Mouse (Mus musculus): ENCODE results near the gene Fzr1. TPM values are rescaled to one million over a fixed set of nuclear protein-coding genes. Genes with fewer than 3 reads are reported as not detected.

Fzr1 gene
- total and polyA plus RNA-seq, 3 experiments: 33.1 to 75.4 (median 44.5) TPM

DNA sequence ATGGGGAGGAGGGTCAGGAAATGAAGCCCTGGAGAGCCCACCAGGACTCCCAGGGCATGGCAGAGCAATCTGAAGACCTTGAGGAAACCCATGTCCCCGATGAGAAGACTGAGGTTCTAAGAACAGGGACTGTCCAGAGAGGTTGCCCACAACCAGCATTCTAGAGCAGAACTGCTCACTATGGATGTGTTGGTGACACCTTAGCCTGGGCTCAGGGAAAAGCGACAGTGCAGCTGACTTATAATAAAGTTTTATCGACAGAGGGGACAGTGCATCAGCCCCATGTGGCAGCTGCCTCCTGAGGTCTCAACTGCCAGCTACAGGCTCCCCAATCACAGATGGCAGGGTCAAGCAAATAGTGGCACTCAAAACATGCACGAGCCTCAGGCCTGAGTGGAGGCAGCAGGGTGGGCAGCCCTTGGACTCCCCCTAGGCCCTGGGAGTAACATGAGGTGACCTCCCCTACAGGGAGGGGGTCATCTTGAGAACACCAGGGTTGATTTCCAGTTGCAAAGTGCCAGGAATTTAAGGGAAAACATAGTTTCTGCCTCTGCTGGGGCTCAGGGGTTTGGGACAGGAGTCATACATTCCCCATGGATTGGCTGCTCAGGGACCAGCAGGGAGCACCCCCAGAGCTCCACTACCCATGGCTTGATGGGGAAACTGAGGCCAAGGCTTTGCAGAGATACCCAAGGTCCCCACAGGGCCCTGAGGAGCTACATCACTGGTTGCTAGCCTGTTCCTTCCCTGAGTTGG, 42.9 kb upstream of the Fzr1 start:
- Histone ChIP-seq H3K4me3 (replicated peaks in 1 of 3; ENCODE audit: low read depth in 2 of 3, low read length in 2 of 3, poor library complexity in 1 of 3) (no peak overlapping the region), H3K27ac (ENCODE audit: insufficient read depth, low read depth) (no peak overlapping the region), H3K27me3 (replicated peaks) (peaks cover 8% of the 10 kb centered on the region), H3K79me2 (replicated peaks; ENCODE audit: control insufficient read depth, extremely low read depth, insufficient read depth, poor library complexity, severe bottlenecking) (peaks cover 22% of the 10 kb centered on the region), H3K36me3 (replicated peaks in 1 of 2; ENCODE audit: control insufficient read depth in 1 of 2, insufficient read depth in 1 of 2, low read length in 1 of 2) (peaks cover 25 to 36% of the 10 kb centered on the region in 2 experiments), H3K9ac (ENCODE audit: insufficient read depth, low read depth) (no peak overlapping the region), H3K4me2 (ENCODE audit: insufficient read depth, low read depth, poor library complexity, severe bottlenecking) (no peak overlapping the region), H3K9me3 (replicated peaks; ENCODE audit: low read length) (no peaks in the 10 kb centered on the region), H3K4me1 (ENCODE audit: control insufficient read depth in 1 of 2, insufficient read depth in 2 of 2) (peaks cover 8 to 22% of the 10 kb centered on the region in 2 experiments)
- TF ChIP-seq RAD21 (IDR thresholded peaks at IDR 0.05; ENCODE audit: low read depth, low read length) (no peak), MAFK (IDR thresholded peaks at IDR 0.05; ENCODE audit: insufficient replicate concordance, low read length) (no peak), MAX (IDR thresholded peaks at IDR 0.05; ENCODE audit: low read length) (no peak), TBP (conservative IDR thresholded peaks at IDR 0.05; ENCODE audit: low read depth, low read length) (no peak), JUND (conservative IDR thresholded peaks at IDR 0.05; ENCODE audit: low read depth, low read length) (no peak), HCFC1 (IDR thresholded peaks at IDR 0.05; ENCODE audit: low read depth, low read length) (no peak), UBTF (IDR thresholded peaks at IDR 0.05; ENCODE audit: low read depth, low read length) (no peak), ZC3H11A (IDR thresholded peaks at IDR 0.05; ENCODE audit: low read depth, low read length) (no peak), MXI1 (IDR thresholded peaks at IDR 0.05; ENCODE audit: low read depth, low read length) (no peak), GABPA (IDR thresholded peaks at IDR 0.05; ENCODE audit: insufficient replicate concordance, low read depth, low read length) (no peak), EP300 (IDR thresholded peaks at IDR 0.05; ENCODE audit: low read length) (no peak), BHLHE40 (IDR thresholded peaks at IDR 0.05; ENCODE audit: low read depth, low read length) (no peak), ZNF384 (IDR thresholded peaks at IDR 0.05; ENCODE audit: low read depth, low read length) (no peak), USF2 (conservative IDR thresholded peaks at IDR 0.05; ENCODE audit: low read depth, low read length) (no peak), POLR2AphosphoS2 (IDR thresholded peaks at IDR 0.05; ENCODE audit: low read depth, low read length) (no peak)
- DNase-seq (ENCODE audit: extremely low read depth): no peak
- dilution Hi-C loops (cut with MboI; ENCODE audit: extremely low pct_ligation_motif_present, extremely low pct_unique_long_range_greater_than_20kb, low sequenced_read_pairs) (no loop called here), in situ Hi-C loops (cut with MboI; ENCODE audit: low pct_ligation_motif_present, low pct_unique_long_range_greater_than_20kb, low sequenced_read_pairs) (no loop called here)

- Histone ChIP-seq H3K4me3 (replicated peaks in 1 of 3; ENCODE audit: low read depth in 2 of 3, low read length in 2 of 3, poor library complexity in 1 of 3) (no peak overlapping the region), H3K36me3 (replicated peaks in 1 of 2; ENCODE audit: control insufficient read depth in 1 of 2, insufficient read depth in 1 of 2, low read length in 1 of 2) (peaks cover 25 to 44% of the 10 kb centered on the region in 2 experiments), H3K4me2 (ENCODE audit: insufficient read depth, low read depth, poor library complexity, severe bottlenecking) (no peak overlapping the region), H3K9ac (ENCODE audit: insufficient read depth, low read depth) (no peak overlapping the region), H3K27ac (ENCODE audit: insufficient read depth, low read depth) (no peak overlapping the region), H3K27me3 (replicated peaks) (peaks cover 2% of the 10 kb centered on the region), H3K4me1 (ENCODE audit: control insufficient read depth in 1 of 2, insufficient read depth in 2 of 2) (peaks cover 9 to 19% of the 10 kb centered on the region in 2 experiments), H3K79me2 (replicated peaks; ENCODE audit: control insufficient read depth, extremely low read depth, insufficient read depth, poor library complexity, severe bottlenecking) (peaks cover 14% of the 10 kb centered on the region), H3K9me3 (replicated peaks; ENCODE audit: low read length) (no peaks in the 10 kb centered on the region)
- dilution Hi-C loops (cut with MboI; ENCODE audit: extremely low pct_ligation_motif_present, extremely low pct_unique_long_range_greater_than_20kb, low sequenced_read_pairs) (no loop called here), in situ Hi-C loops (cut with MboI; ENCODE audit: low pct_ligation_motif_present, low pct_unique_long_range_greater_than_20kb, low sequenced_read_pairs) (no loop called here)
- TF ChIP-seq E2F4 (IDR thresholded peaks at IDR 0.05; ENCODE audit: insufficient replicate concordance, low read depth, low read length) (no peak), UBTF (IDR thresholded peaks at IDR 0.05; ENCODE audit: low read depth, low read length) (no peak), MAZ (IDR thresholded peaks at IDR 0.05; ENCODE audit: low read depth, low read length) (no peak), ELF1 (IDR thresholded peaks at IDR 0.05; ENCODE audit: low read depth, low read length) (no peak), MAFK (IDR thresholded peaks at IDR 0.05; ENCODE audit: insufficient replicate concordance, low read length) (no peak), SMC3 (IDR thresholded peaks at IDR 0.05; ENCODE audit: low read depth, low read length) (no peak), CTCF (conservative IDR thresholded peaks at IDR 0.05 in 1 of 2, IDR thresholded peaks at IDR 0.05 in 1 of 2; ENCODE audit: low read depth in 2 of 2, low read length in 2 of 2) (no peak), EP300 (IDR thresholded peaks at IDR 0.05; ENCODE audit: low read length) (no peak), CHD2 (IDR thresholded peaks at IDR 0.05; ENCODE audit: low read length) (no peak), ZMIZ1 (IDR thresholded peaks at IDR 0.05; ENCODE audit: low read depth, low read length) (no peak), JUN (IDR thresholded peaks at IDR 0.05; ENCODE audit: insufficient read depth, low read depth, low read length) (no peak), MYC (IDR thresholded peaks at IDR 0.05; ENCODE audit: low read depth, low read length) (no peak), HCFC1 (IDR thresholded peaks at IDR 0.05; ENCODE audit: low read depth, low read length) (no peak), ETS1 (conservative IDR thresholded peaks at IDR 0.05; ENCODE audit: low read depth, low read length) (no peak), PAX5 (IDR thresholded peaks at IDR 0.05; ENCODE audit: low read length) (no peak), TCF12 (IDR thresholded peaks at IDR 0.05; ENCODE audit: low read depth, low read length) (no peak), USF2 (conservative IDR thresholded peaks at IDR 0.05; ENCODE audit: low read depth, low read length) (no peak)
- no peak for DNase-seq (ENCODE audit: extremely low read depth)
Measured at GRCm38 (mm10) chr10:81420191-81420767, 42.0 kb upstream of the Fzr1 start.
